Mouse (Mus musculus): ENCODE measurements at regions not wholly inside any gene's neighbourhood (a gene's known extent, or its start where the extent isn't known, plus 50 kb on each side); places are given as distances from the start of the nearest gene placed in this dataset.

- peak; percentile 83 for ATAC-seq (ENCODE audit: low FRiP score, low TSS enrichment)
- H3K9ac ChIP-seq (replicated peaks; ENCODE audit: low read length), result no peak overlapping the region
- no peaks in the 10 kb centered on the region for H3K27me3 ChIP-seq (ENCODE audit: insufficient read depth, low read length)
- H3K27ac ChIP-seq (ENCODE audit: low read length), result no peak overlapping the region
- no peak overlapping the region for H3K4me2 ChIP-seq (replicated peaks; ENCODE audit: low read depth, low read length)
- 15% methylated on average over 7 of the region's 7 CpGs for WGBS
- H3K4me1 ChIP-seq (ENCODE audit: insufficient read depth, low read length), result peaks cover 5% of the 10 kb centered on the region; the same call in 1 of the 2 replicates
- H3K9me3 ChIP-seq (ENCODE audit: low read length), result no peaks in the 10 kb centered on the region
- no peak overlapping the region for H3K4me3 ChIP-seq (ENCODE audit: low read length)
- no peaks in the 10 kb centered on the region for H3K36me3 ChIP-seq (ENCODE audit: insufficient read depth, low read length)
These were observed 80.8 kb upstream of the Nebl start for GRCm38 (mm10) chr2:17811943-17812670.
